Mouse (Mus musculus) gastrocnemius, postnatal 10 days (tissue): ENCODE data around the gene Dguok. TPM values are rescaled to one million over a fixed set of nuclear protein-coding genes. Genes with fewer than 3 reads are reported as not detected.
A peak's percentile ranks its signal among the peaks of the same experiment; 100 is the strongest.

ENCODE experiments used
- DNase-seq: peaks from one replicate; pipeline ENCODE4 v3.0.0; 2021; ENCODE audit warnings: mixed read lengths
- long read RNA-seq, 2 experiments: library from polyadenylated mRNA; stranded (forward); transcript quantifications; one replicate each; pipeline ENCODE4 v2.0.0; 2021
- total RNA-seq, 2 experiments: library from RNA; stranded (reverse); gene quantifications; 2 replicates each; pipeline ENCODE4 v1.2.3; 2021

Gene Dguok
- 10 to 100 TPM; 22.3 to 29.4 TPM for total RNA-seq
- long read RNA-seq, experiment 1, transcript Dguok-201 (7 exons, 1,107 nt): major isoform, 21 of 32 reads
- long read RNA-seq, experiment 1, partial matches to known transcripts: 5 of 32 reads
- long read RNA-seq, experiment 1, other reads (novel, unspliced or antisense): 6 of 32 reads
- long read RNA-seq, experiment 2, transcript Dguok-201 (7 exons, 1,107 nt): major isoform, 23 of 32 reads
- long read RNA-seq, experiment 2, partial matches to known transcripts: 1 of 32 reads
- long read RNA-seq, experiment 2, other reads (novel, unspliced or antisense): 8 of 32 reads

GRCm38 (mm10) chr6:83506258-83507167 is at the start of gene Dguok:
Dguok (minus strand) TSS chr6:83506969.
- DNase-seq: peak; percentile 93

DNA sequence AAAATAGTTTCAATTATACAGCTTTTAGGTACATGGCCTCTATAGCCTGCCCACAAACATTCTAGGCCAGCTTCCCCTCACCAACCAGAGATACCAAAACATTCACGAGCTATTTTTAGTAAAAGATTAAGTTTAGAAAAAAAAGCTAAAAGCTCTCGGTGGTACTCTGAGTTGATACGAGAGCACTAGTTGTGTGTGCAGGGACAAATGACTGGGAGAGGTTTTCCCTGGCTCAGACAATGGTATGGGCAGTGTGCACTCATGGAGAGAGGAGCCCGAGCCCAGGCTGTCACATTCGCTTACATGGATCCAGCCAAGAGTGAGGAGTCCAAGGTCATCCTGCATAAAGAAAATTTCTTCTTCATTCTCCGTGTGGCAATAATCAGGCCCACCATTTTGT is 49.2 kb upstream of the Dguok start:
- DNase-seq: no peak

DNA sequence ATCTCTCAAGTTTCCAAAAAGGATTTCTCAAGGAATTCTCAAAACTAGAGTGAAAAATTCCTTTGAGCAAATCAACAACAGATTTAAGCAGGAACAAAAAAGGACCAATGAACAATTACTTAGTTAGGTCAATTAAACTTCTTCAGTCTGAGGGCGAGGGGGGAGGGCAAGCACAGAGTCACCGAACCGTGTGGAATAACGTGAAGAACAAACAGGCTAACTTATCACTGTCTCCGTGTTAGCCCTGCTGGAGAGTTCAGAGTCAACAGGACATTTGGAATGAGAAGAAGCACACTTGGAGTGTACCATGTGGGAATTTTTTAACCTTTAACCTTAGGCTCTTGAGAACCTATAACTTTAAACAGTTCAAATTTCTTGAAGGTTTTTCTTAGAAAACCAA is 41.6 kb upstream of the Dguok start:
- no peak for DNase-seq

DNA sequence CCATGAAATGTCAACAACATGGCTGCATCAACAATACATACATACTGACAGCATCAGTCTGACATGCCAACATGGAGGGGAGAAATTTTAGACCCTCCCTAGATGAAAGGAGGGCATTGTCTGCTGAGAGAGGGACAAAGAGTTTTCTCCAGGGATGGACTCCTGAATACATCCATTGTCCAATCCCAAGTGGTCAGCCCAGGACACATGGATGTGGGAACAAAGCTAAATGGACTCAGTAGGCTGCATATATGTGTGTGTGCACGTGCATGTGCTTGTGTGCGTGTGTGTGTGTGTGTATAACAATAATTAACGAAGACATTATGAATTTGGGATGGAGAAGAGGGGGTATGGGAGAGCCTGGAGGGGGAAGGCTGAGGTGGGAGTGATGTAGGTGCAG is 39.0 kb upstream of the Dguok start:
- no peak for DNase-seq

DNA sequence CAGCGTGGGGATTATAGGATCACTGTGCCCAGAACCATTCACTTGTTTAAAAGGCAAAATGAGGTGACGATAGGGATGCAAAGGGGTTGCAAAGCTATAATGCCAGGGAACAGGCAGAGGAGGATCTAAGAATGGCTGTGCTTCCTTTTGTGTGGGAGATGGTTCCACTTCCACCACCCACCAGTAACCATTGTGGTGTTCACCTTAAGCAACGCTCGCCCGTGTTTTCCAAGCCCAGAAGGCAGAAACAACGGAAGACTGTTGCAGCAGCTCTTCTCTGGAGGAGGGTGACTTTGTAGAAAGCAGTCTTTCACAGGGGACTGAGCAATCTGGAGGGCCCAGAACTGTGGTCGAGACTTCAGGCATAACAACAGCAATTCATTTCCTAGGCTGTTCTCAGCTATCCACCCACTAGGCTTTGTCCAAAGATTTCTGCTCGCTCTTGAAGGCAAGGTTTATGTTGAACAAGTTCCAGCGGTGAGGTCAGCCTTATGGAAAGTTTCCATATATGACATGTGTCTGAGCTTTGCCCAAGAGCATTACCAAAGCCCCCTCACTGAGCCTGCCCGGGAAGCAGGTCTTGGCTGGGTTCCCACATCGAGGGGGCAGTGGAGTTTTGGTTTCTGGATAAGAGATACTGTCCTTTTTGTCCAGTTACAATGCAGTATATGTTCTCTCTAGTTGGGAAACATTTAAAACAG is 35.1 kb upstream of the Dguok start:
- peak; percentile 34 for DNase-seq

DNA sequence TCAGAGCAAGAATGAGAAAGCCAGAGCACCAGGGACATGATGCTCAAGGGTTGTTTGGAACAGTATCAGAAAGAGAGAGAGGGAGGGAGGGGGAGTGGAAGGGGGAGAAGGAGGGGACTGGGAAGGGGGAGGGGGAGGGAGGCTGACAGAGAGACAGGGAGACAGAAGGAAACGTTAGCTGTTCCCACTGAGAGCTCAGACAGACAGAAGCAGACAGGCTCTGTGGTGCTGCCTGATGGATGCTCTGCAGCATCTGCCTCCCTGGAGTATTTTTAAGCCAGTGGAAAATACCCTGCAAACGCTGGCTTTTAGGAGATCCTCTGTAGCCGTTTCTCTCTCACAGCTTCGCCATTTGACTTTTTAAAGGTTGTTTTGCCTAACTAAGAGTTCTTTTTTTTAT is 33.2 kb upstream of the Dguok start:
- DNase-seq: no peak

- no peak for DNase-seq
Observed at GRCm38 (mm10) chr6:83536795-83537059, 30.0 kb upstream of the Dguok start.

DNA sequence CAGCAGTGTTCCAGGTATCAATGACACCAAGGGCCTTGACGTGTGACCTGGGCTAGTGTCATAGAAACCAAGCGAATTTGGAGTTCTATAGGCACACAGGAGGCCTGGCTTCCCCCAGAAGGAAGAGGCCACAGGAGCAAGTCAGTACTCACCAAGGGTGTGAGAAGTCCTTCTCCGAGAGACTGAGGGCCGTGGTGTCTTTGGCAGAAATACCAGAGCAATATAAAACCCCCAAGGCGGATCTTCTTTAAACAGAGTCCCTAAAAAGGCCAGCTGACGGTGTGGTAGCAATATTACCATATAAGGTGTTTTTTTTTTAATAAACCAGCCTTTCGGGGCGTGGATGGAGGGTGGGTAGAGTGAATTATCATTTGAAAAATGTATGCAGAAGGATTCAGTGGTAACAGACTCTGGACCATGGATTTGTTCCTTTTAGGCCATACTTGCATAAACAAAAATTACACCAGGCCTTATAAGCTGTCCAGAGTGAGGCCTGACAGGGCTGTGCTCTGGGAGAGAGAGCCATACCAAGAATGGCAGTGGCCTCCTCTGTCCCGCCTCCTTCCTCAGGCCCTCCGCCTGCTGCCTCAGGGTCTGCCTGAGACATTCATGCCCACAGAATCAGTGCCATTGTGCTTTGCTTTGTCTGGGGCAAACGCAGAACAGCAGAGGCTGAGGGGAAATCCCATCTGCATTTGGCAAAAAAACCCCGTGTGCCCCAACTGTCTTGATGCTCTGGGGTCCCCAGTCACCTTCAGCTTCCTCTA is 29.4 kb upstream of the Dguok start, which contains the start of gene Actg2:
Actg2 (minus strand) TSS at position 238 of the 767 bp plus-strand sequence.
- DNase-seq: no peak

DNA sequence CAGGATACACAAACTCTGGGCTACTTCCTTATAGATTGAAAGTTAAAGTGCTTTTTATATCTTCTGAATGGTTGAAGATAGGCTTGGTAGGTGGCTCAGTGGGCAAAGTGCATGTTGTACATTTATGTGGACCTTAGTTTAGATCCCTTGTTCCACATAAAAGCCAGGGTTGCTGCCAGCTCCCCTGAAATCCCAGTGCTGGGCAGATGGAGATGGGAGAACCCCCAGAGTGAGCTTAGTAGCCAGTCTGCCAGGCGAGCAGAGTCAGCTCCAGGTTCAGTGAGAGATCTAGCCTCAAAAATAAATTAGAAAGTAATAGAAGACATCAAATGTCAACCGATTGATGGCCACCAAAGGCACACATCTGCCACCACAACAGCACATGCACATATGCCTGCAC is 25.8 kb upstream of the Dguok start:
- DNase-seq: no peak

- no peak for DNase-seq
Observed at GRCm38 (mm10) chr6:83523194-83523593, 16.4 kb upstream of the Dguok start.

- DNase-seq: no peak
Observed at GRCm38 (mm10) chr6:83521784-83522183, 15.0 kb upstream of the Dguok start.

GRCm38 (mm10) chr6:83518637-83519036 is 11.9 kb upstream of the Dguok start:
- DNase-seq: no peak

DNA sequence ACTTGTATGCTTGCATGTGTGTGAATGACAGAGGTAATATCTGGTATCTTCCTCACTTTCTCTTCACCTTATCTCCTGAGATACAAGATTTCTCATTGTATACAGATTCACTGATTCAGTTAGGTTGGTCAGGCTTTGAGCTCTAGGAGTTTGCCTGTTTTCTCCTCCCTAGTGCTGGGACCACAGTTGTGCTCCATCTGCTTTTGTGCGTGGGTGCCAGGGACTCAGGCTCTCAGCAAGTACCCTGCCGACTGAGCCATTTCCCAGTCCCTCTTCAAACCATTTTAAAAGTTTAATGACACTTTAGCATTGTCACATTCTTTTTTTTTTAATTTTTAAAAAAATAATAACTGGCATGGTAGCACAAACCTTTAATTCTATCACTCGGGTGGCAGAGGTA is 8.4 kb upstream of the Dguok start:
- no peak for DNase-seq

GRCm38 (mm10) chr6:83512495-83512894 is 5.7 kb upstream of the Dguok start:
- DNase-seq: peak; percentile 69

DNA sequence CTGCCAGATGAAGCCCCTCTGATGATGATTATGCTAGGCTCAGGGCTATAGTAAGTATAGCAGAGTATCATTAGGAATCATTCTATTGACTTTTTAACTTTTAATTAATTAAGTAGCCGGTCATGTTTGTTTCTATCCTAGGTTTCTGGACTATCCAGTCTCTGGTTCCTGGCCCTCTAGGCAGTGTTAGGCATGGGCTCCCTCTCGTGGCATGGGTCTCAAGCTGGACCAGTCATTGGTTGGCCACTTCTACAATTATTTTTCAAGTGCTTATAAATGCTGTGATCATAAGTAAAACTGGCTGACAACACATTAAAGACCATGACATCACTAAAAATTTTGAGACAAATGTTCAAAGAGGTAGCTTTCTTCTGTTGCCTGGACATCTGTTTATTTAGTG is 3.4 kb upstream of the Dguok start:
- DNase-seq: no peak

DNA sequence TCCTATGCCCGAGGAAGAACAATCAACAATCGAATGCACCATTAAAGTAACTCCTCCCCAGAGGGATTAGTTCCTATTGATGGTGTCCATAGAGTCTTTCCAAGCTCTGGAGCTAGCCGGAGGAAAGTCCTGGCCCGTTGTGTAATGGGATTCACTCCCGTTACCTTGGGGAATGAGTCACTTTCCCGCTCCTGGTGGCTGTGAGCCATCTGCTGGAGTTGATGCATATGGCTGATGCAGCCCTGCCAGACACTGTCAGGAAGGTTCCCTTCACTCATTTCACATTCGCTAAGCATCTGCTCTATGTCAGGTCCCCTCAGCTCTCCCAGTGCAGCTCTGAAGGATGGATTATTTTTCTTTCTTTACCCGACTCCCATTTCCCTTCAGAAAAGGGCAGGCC is 2.7 kb upstream of the Dguok start:
- no peak for DNase-seq

GRCm38 (mm10) chr6:83507168-83507546 is 388 bp upstream of the Dguok start:
- DNase-seq: no peak

- DNase-seq: no peak
Observed at GRCm38 (mm10) chr6:83505554-83505953, 1.2 kb downstream of the Dguok start.

GRCm38 (mm10) chr6:83503361-83503760 is 3.4 kb downstream of the Dguok start:
- DNase-seq: no peak

DNA sequence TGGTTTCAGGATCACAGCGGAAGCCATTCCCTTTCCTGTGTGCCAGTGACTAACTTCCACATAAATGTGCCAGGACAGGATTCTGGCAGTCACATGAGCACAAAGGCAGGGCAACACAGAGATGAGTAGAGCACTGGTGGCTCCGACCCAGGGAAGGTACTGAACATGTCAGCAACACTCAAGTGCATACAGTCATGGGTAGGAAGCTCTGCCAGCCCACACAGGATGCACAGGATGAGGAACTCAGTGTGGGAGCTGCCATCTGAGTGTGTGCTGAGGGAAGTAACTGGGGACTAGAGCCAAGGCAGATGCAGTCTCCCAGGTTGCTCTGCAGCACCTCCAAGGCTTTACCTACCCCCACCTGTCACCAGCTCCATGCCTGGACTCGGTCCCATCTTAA is 4.1 kb downstream of the Dguok start:
- no peak for DNase-seq

DNA sequence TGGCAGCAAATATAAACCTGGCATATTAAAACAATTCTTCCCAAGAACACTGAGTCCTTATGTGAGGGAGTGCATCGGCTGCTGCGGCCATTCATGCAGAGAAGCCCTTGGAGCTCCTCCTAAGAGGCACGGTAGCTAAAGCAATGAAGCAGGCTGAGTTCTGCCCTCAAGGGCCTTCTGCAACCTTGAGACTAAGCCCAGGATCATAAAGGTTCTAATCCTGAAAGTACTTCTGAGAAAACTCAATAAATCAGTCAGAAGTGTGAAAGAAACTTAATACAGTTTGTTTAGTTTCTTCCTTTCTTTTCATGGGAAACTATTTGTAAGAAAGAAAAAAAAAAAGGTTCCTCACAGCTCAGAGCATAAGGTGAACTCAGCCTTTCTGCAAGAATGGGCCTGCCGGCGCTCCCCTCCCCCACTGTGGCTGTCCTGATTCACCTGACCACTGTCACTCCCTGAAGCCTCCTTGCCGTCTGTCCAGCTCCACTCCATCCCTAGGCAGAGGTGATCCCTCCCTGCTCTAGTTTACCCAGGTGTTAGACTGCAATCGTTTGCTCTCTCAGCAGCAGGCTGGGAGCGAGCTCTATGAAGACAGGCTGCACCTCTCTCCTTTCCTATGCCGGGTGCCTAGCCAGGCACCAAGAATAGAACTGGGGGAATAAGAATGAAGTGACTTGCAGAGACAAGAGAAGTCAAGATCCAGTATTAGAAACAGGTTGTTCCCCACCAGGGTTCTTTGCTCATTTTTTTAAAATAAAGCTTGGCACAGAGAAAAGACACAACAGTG is 5.1 kb downstream of the Dguok start:
- DNase-seq: no peak

- no peak for DNase-seq
Observed at GRCm38 (mm10) chr6:83500462-83500861, 6.3 kb downstream of the Dguok start.
